Mouse (Mus musculus) ES-Bruce4 (cell line): ENCODE measurements around the gene Tnp2. TPM values are rescaled to one million over a fixed set of nuclear protein-coding genes. Genes with fewer than 3 reads are reported as not detected.

Experiments used
- H3K27ac ChIP-seq: 2 replicates; pipeline ENCODE4 v1.5.1; 2012; ENCODE audit warnings: low read length, inconsistent platforms; ENCODE audit not compliant: insufficient read depth
- H3K27me3 ChIP-seq: 2 replicates; pipeline ENCODE4 v1.6.1; 2012; ENCODE audit warnings: mild to moderate bottlenecking, low read length, inconsistent platforms; ENCODE audit not compliant: control insufficient read depth, poor library complexity, insufficient read depth, severe bottlenecking
- H3K36me3 ChIP-seq: 2 replicates; pipeline ENCODE4 v1.6.1; 2012; ENCODE audit warnings: inconsistent platforms, mild to moderate bottlenecking, low read length, moderate library complexity; ENCODE audit not compliant: control insufficient read depth, poor library complexity, insufficient read depth, severe bottlenecking
- H3K4me1 ChIP-seq: one replicate; pipeline ENCODE4 v1.8.1; 2011; ENCODE audit warnings: low read length; ENCODE audit not compliant: control insufficient read depth, insufficient read depth
- H3K4me3 ChIP-seq: 2 replicates; pipeline ENCODE4 v1.5.1; 2011; ENCODE audit warnings: low read depth, mild to moderate bottlenecking, low read length
- H3K9ac ChIP-seq: 2 replicates; pipeline ENCODE4 v1.6.1; 2012; ENCODE audit warnings: low read depth, mild to moderate bottlenecking, inconsistent platforms; ENCODE audit not compliant: poor library complexity, severe bottlenecking
- H3K9me3 ChIP-seq: replicated peaks from 2 replicates; pipeline ENCODE4 v1.6.1; 2012; ENCODE audit warnings: mild to moderate bottlenecking, low read length, inconsistent platforms; ENCODE audit not compliant: control insufficient read depth, poor library complexity, insufficient read depth, severe bottlenecking
- CTCF ChIP-seq: IDR thresholded peaks from one replicate; pipeline ENCODE4 v1.8.1; 2011; ENCODE audit warnings: low read depth, low read length
- EP300 ChIP-seq: IDR thresholded peaks from 2 replicates; pipeline ENCODE4 v1.6.1; 2011; ENCODE audit warnings: low read depth, low read length; ENCODE audit not compliant: insufficient read depth
- POLR2A ChIP-seq: IDR thresholded peaks from one replicate; pipeline ENCODE4 v1.8.1; 2011; ENCODE audit warnings: low read length; ENCODE audit not compliant: insufficient read depth
- polyA plus RNA-seq: library from polyadenylated mRNA; stranded (reverse); fragments of >200 nt; gene quantifications from 2 replicates; pipeline ENCODE4 v1.2.4, GENCODE M21; 2011; ENCODE audit warnings: low read depth; ENCODE audit not compliant: missing spikeins, insufficient read depth, insufficient read length

Gene Tnp2
- polyA plus RNA-seq, 1 experiment, result not detected

- Histone ChIP-seq H3K9ac (no peak overlapping the region), H3K27me3 (no peaks in the 10 kb centered on the region), H3K9me3 (no peaks in the 10 kb centered on the region), H3K36me3 (no peaks in the 10 kb centered on the region), H3K4me1 (no peaks in the 10 kb centered on the region), H3K4me3 (no peak overlapping the region), H3K27ac (no peak overlapping the region)
- TF ChIP-seq EP300, result no peak
- TF ChIP-seq CTCF, result no peak
Observed at GRCm38 (mm10) chr16:10776322-10776721, 12.1 kb downstream of the Tnp2 start.

DNA sequence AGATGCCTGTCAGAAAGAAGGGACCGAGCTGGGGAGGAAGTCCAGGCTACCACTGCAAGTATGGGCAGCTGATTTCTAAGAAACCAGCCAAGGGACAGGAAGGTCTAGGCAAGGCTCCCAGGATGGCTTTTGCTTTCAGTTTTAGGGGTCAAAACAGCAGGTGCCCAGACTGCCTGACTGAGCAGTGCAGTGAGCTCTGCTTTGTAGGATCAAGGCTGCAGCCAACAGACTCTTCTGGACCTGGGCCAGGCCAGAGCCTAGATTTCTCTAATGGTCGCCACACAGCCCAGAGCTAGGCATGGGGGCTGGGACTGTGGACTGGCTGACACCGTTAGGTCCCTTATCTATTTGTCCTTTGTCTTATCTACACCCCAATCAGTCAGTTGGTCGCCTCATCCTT, 13.7 kb downstream of the Tnp2 start:
- TF ChIP-seq CTCF (no peak), EP300 (no peak), POLR2A (no peak)
- Histone ChIP-seq H3K4me1 (no peaks in the 10 kb centered on the region), H3K9me3 (no peaks in the 10 kb centered on the region), H3K36me3 (no peaks in the 10 kb centered on the region), H3K4me3 (no peak overlapping the region), H3K27ac (no peak overlapping the region), H3K9ac (no peak overlapping the region), H3K27me3 (no peaks in the 10 kb centered on the region)

DNA sequence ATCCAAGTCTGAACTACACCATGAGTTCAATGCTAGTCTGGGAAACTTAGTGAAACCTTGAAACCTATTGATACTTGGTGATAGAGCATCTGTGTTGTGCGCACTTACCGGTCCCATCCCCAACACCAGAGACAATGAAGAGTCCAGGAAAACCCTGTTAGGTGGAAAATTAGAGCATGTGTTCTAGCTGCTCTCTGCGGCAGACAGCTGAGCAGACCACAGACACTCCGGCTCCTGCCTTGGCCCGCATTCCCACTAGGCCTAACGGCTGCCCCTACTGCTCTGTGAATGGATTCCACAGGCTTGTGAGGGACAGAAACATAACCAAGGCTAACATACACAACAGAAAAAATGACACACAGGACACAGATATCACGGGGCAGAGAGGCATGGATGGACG, 14.9 kb downstream of the Tnp2 start:
- Histone ChIP-seq H3K36me3 (no peaks in the 10 kb centered on the region), H3K27me3 (no peaks in the 10 kb centered on the region), H3K27ac (no peak overlapping the region), H3K9ac (no peak overlapping the region), H3K4me1 (no peaks in the 10 kb centered on the region), H3K9me3 (no peaks in the 10 kb centered on the region), H3K4me3 (no peak overlapping the region)
- TF ChIP-seq POLR2A (no peak), EP300 (no peak), CTCF (no peak)

DNA sequence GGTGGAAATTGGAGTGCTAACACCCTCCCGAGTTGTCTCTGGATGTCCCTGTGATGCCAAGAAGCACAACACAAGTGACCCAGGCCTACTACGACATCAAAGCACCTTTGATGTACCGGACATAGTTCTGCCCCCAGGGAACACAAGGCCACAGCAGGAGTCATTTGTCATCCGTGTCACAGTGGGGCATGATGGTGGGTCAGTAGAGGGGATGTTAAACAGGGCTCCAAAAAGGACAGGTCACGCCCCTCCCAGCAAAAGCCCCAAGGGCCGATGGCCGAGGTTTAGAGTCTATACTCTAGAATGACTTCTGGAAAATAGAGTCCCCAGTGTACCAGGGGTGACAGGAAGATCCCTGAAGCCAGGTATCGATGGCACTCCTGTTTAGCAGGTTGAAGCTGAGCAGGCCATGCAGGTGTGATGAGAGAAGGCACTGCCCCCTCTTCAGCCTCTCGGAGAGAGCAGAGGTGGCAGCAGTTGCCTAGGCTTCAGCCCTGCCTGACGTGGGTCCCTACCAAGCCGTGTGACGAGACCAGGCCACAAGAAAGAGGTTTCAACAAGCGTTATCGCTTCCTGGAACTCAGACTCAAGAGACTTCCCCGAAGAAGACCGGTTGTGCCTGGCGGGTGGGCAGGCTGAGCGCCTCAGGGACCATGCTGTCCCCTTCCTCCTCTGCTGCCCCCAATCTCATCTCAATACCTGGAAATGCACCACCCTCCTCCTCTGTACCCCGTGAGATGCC, 16.5 kb downstream of the Tnp2 start:
- H3K4me1 ChIP-seq, result no peaks in the 10 kb centered on the region
- no peaks in the 10 kb centered on the region for H3K36me3 ChIP-seq
- no peaks in the 10 kb centered on the region for H3K27me3 ChIP-seq
- TF ChIP-seq POLR2A (no peak), EP300 (no peak), CTCF (no peak)
- no peaks in the 10 kb centered on the region for H3K9me3 ChIP-seq
- H3K9ac ChIP-seq, result no peak overlapping the region
- H3K4me3 ChIP-seq, result no peak overlapping the region
- no peak overlapping the region for H3K27ac ChIP-seq

- H3K36me3 ChIP-seq, result no peaks in the 10 kb centered on the region
- H3K4me3 ChIP-seq, result no peak overlapping the region
- TF ChIP-seq EP300 (no peak), CTCF (no peak), POLR2A (no peak)
- H3K27ac ChIP-seq, result no peak overlapping the region
- no peak overlapping the region for H3K9ac ChIP-seq
- H3K27me3 ChIP-seq, result no peaks in the 10 kb centered on the region
- H3K4me1 ChIP-seq, result no peaks in the 10 kb centered on the region
- no peaks in the 10 kb centered on the region for H3K9me3 ChIP-seq
Observed at GRCm38 (mm10) chr16:10770531-10771325, 17.7 kb downstream of the Tnp2 start.

DNA sequence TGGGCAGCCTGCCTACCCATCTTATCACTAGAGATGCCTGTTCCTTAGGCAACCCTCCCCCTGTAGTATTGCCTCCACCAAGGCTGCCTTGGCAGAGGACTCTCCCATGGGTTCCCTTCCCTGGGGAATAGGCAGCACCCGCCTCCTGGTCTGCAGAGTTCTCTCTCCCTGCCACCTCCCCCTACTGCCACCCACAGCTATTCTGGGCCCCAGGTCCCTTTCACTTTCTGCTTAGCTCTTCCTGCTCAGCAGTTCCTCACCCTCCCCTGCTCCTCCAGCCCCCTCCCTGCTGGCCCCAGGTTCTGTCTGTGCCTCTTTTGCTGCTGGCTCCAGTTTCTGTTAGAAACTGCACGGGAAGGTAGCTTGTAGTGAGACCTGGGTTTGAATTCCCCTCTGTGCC, 18.8 kb downstream of the Tnp2 start:
- Histone ChIP-seq H3K27ac (no peak overlapping the region), H3K9ac (no peak overlapping the region), H3K4me1 (no peaks in the 10 kb centered on the region), H3K4me3 (no peak overlapping the region), H3K36me3 (no peaks in the 10 kb centered on the region), H3K9me3 (no peaks in the 10 kb centered on the region), H3K27me3 (no peaks in the 10 kb centered on the region)
- no peak for TF ChIP-seq EP300
- TF ChIP-seq CTCF, result no peak
- TF ChIP-seq POLR2A, result no peak
